In the genomic region with DNA sequence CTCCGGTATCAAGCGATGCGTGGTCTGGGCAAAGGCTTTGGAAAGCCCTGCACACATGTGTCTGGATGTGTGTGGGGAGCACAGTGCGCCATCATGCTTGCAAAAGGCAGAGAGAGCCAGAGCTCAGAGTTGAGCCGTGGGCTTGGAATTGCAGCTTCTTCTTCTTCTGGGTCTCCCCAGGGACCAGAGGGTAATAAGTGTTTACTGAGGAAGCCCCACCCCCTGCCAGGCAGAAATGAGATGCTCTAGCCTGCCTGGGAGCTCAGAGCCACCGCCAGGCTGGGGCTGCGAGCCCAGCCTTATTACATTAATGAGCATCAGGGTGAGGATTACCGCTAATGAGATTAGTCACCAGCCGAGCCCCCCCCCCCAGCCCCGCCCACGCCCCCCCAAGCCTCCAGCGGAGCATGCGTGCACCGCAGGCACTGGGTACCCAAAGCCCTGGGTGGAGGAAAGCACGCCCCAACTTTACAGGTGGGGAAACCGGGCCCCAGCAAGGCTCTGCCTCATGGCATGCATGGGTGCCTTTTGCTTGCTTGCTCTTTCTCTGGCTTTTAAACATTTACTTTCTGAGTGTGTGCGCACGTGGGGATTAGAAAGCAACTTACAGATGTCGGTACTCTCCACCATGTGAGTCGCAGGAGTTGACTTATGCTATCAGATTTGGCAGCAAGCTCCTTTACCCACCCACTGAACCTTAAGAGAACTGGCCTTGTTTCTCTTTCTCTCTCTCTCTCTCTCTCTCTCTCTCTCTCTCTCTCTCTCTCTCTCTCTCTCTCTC, we compare ENCODE assay signal across 8 mouse cellular contexts. TPM values are rescaled to one million over a fixed set of nuclear protein-coding genes. Genes with fewer than 3 reads are reported as not detected.
A peak's percentile ranks its signal among the peaks of the same experiment; 100 is the strongest.
DNase-seq lines count a peak whose midpoint lies in the region; ATAC-seq and TF ChIP-seq lines count a peak whose summit lies in the region.

No protein-coding gene starts in this region.

- H3K4me3 ChIP-seq in kidney, adult 2 months (ENCODE audit: insufficient read depth, low read depth, low read length) = no peak overlapping the region
- H3K4me3 ChIP-seq in embryonic facial prominence, embryonic 10.5 days = peak overlapping the region; percentile 45
- peak overlapping the region; percentile 10 for H3K4me3 ChIP-seq in kidney, embryonic 14.5 days (ENCODE audit: low read length)
- H3K4me3 ChIP-seq in neural tube, embryonic 15.5 days (replicated peaks) = 0 out of 2 replicates have a peak overlapping the region, but pooled peaks have one; percentile 5

- no peaks in the 10 kb centered on the region for H3K27me3 ChIP-seq in kidney, adult 2 months (replicated peaks; ENCODE audit: control insufficient read depth, insufficient read depth, low read length)
- peaks cover 32% of the 10 kb centered on the region for H3K27me3 ChIP-seq in embryonic facial prominence, embryonic 10.5 days (replicated peaks; ENCODE audit: low read depth, poor library complexity, severe bottlenecking)
- no peaks in the 10 kb centered on the region for H3K27me3 ChIP-seq in kidney, embryonic 14.5 days (ENCODE audit: control insufficient read depth, insufficient read depth, low read length)
- H3K27me3 ChIP-seq in neural tube, embryonic 15.5 days (replicated peaks) = no peaks in the 10 kb centered on the region; the same call in none of the 2 replicates

- no peak for TF ChIP-seq POLR2A in kidney, adult 2 months (IDR thresholded peaks at IDR 0.05; ENCODE audit: low read depth, low read length)

- no peaks in the 10 kb centered on the region for H3K9me3 ChIP-seq in embryonic facial prominence, embryonic 10.5 days
- H3K9me3 ChIP-seq in kidney, embryonic 14.5 days (ENCODE audit: control insufficient read depth, low read length) = no peaks in the 10 kb centered on the region
- H3K9me3 ChIP-seq in neural tube, embryonic 15.5 days (replicated peaks) = no peaks in the 10 kb centered on the region

- no peaks in the 10 kb centered on the region for H3K36me3 ChIP-seq in kidney, adult 2 months (ENCODE audit: control insufficient read depth, insufficient read depth, low read length)
- H3K36me3 ChIP-seq in embryonic facial prominence, embryonic 10.5 days (replicated peaks) = no peaks in the 10 kb centered on the region
- H3K36me3 ChIP-seq in kidney, embryonic 14.5 days (ENCODE audit: control insufficient read depth, insufficient read depth, low read length) = no peaks in the 10 kb centered on the region
- no peaks in the 10 kb centered on the region for H3K36me3 ChIP-seq in neural tube, embryonic 15.5 days

- ATAC-seq in kidney, embryonic 14.5 days (ENCODE audit: low FRiP score, low TSS enrichment) = peak; percentile 40
- peak; percentile 84 for ATAC-seq in neural tube, embryonic 15.5 days (ENCODE audit: low FRiP score)

- TF ChIP-seq CTCF in kidney, adult 2 months (conservative IDR thresholded peaks at IDR 0.05; ENCODE audit: insufficient read depth, insufficient read length, low read depth, low read length) = no peak

- H3K4me2 ChIP-seq in kidney, embryonic 14.5 days (replicated peaks; ENCODE audit: low read depth, low read length) = peak overlapping the region; percentile 30; the same call in 1 of the 2 replicates
- H3K4me2 ChIP-seq in neural tube, embryonic 15.5 days = peak overlapping the region; percentile 43

- WGBS in kidney, adult 2 months = 17% methylated on average over 20 of the region's 20 CpGs
- WGBS in embryonic facial prominence, embryonic 10.5 days = 7% methylated on average over 20 of the region's 20 CpGs
- WGBS in kidney, embryonic 14.5 days = 9% methylated on average over 20 of the region's 20 CpGs
- WGBS in neural tube, embryonic 15.5 days = 9% methylated on average over 20 of the region's 20 CpGs

- 0 out of 2 replicates have a peak, but pooled peaks cover 4% of the 10 kb centered on the region for H3K4me1 ChIP-seq in kidney, adult 2 months (ENCODE audit: control insufficient read depth, insufficient read depth, low read length)
- H3K4me1 ChIP-seq in embryonic facial prominence, embryonic 10.5 days = peaks cover 72% of the 10 kb centered on the region
- peaks cover 46% of the 10 kb centered on the region for H3K4me1 ChIP-seq in kidney, embryonic 14.5 days (ENCODE audit: control insufficient read depth, insufficient read depth, low read length)
- H3K4me1 ChIP-seq in neural tube, embryonic 15.5 days = peaks cover 45% of the 10 kb centered on the region

- DNase-seq in kidney, adult 2 months = peak; percentile 60
- DNase-seq in kidney, postnatal 10 days = no peak
- DNase-seq in embryonic facial prominence, embryonic 10.5 days (ENCODE audit: low spot score) = peak; percentile 47
- no peak for DNase-seq in adrenal gland, adult 2 months
- no peak for DNase-seq in adrenal gland, postnatal 10 days
- DNase-seq in thymus, postnatal 10 days (ENCODE audit: low spot score in 2 of 2) = no peak

- no peak overlapping the region for H3K27ac ChIP-seq in kidney, adult 2 months (ENCODE audit: insufficient read depth, low read depth, low read length)
- H3K27ac ChIP-seq in embryonic facial prominence, embryonic 10.5 days (replicated peaks) = peak overlapping the region; percentile 62
- peak overlapping the region; percentile 45; the same call in 1 of the 2 replicates for H3K27ac ChIP-seq in kidney, embryonic 14.5 days (ENCODE audit: low read depth, low read length)
- H3K27ac ChIP-seq in neural tube, embryonic 15.5 days (replicated peaks) = peak overlapping the region; percentile 80

- H3K9ac ChIP-seq in kidney, embryonic 14.5 days (ENCODE audit: low read depth, low read length) = no peak overlapping the region
- H3K9ac ChIP-seq in neural tube, embryonic 15.5 days (replicated peaks) = no peak overlapping the region

RNA-seq across cellular contexts. Expression of gene Sdc3, which starts 44.1 kb away (rescaled TPM):
- polyA plus RNA-seq in kidney, adult 2 months (2012; rRNA removed) = 27.1 and 45.3 TPM in 2 replicates
- 31.9 and 32.8 TPM in 2 replicates for polyA plus RNA-seq in embryonic facial prominence, embryonic 10.5 days (2016; fragmentation: Nextera tagmentation; extraction: Ambion mirVana)
- 9.6 and 15.8 TPM in 2 replicates for polyA plus RNA-seq in kidney, embryonic 14.5 days (2014; fragmentation: Nextera tagmentation; extraction: Ambion mirVana)
- polyA plus RNA-seq in neural tube, embryonic 15.5 days (2015; fragmentation: Nextera tagmentation; extraction: Ambion mirVana) = 117 and 130 TPM in 2 replicates
- total RNA-seq in adrenal gland, adult 2 months (2021) = 100 to 1,000 TPM; 324 to 579 TPM
- 702 and 1,082 TPM in 2 replicates for polyA plus RNA-seq in adrenal gland, adult 2 months (2012; rRNA removed)
- total RNA-seq in adrenal gland, postnatal 10 days (2021) = 100 to 1,000 TPM; 149 to 179 TPM

Comparison
In these comparisons a context has a peak if more than half of its experiments do, and no peak if none do; other contexts are left out.
1. DNase-seq: peak in kidney, adult 2 months (single experiment) and embryonic facial prominence, embryonic 10.5 days (single experiment); none in kidney, postnatal 10 days (single experiment), adrenal gland, adult 2 months (single experiment), adrenal gland, postnatal 10 days (single experiment) and thymus, postnatal 10 days (0 of 2).